Mouse (Mus musculus) c-Kit-positive CD71-negative TER-119-negative erythroid progenitor cells, embryonic 14.5 days (primary cell): ENCODE measurements around the gene Actr6.
"Not testable (repeated sequence)": the region's sequence is repeated elsewhere in the genome, so short reads cannot be mapped to it uniquely, and the experiment has no call there.

ENCODE experiments used
- DNase-seq: peaks from one replicate; pipeline ENCODE4 v3.0.0-alpha.2; 2013; ENCODE audit warnings: low read depth

The Actr6 gene

DNA sequence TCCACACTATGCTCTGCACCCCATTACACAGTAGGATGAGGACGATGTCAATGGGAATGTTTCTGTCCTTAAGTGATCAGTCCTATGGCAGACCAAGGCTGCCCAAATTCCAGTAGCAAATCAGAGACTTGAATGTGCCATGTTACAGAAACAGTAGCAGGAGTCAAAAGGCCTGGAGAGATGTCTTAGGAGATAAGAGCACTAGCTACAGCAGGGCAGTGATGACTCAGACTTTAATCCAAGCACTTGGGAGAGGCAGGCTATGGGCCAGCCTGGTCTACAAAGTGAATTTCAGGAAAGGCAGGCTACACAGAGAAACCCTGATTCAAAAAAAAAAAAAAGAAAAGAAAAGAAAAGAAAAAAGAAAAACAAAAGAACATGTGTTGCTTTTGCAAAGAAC lies 52.6 kb downstream of the Actr6 start:
- no peak for DNase-seq

DNA sequence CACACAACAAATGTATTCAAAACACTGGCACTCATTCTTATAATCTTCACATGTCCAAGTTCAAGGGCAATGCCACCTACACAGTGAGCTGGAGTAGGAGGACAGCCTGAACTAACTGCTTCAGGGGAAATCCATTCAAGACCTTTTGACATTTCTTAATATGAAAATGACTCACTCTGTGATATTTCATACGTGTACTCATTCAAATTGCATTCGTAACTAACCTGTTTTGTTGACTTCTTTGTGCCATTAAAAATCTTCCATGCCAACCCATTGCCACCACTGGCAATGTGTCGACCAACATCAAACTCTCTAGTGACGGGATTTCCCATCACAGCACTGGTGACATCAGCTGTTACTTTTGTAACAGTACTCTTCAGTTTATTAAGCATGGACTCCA lies 54.0 kb downstream of the Actr6 start:
- DNase-seq, result no peak

DNA sequence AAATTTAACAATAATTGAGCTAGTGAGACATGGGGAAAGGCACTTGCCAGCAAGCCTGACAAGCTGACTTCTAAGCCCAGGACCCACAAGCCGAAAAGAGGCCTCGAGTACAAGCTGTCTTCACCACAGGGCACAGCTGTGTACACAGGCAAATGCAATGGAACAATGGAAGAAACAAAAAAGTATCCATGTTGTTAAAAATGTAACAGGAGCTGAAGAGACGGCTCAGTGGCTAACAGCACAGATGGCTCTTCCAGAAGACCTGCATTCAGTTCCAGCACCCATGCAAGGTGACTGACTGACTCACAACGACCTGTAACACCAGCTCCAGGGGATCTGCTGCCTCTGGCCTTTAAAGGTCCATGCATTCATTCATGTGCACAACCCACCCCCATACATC lies 55.5 kb downstream of the Actr6 start:
- no peak for DNase-seq

DNA sequence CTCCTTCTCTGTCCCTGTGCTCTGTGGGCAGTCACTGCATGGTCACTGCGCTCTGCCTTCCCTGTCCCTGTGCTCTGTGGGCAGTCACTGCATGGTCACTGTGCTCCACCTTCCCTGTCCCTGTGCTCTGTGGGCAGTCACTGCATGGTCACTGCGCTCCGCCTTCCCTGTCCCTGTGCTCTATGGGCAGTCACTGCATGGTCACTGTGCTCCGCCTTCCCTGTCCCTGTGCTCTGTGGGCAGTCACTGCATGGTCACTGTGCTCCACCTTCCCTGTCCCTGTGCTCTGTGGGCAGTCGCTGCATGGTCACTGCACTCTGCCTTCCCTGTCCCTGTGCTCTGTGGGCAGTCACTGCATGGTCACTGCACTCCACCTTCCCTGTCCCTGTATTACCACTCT lies 61.7 kb downstream of the Actr6 start:
- not testable (repeated sequence) for DNase-seq

DNA sequence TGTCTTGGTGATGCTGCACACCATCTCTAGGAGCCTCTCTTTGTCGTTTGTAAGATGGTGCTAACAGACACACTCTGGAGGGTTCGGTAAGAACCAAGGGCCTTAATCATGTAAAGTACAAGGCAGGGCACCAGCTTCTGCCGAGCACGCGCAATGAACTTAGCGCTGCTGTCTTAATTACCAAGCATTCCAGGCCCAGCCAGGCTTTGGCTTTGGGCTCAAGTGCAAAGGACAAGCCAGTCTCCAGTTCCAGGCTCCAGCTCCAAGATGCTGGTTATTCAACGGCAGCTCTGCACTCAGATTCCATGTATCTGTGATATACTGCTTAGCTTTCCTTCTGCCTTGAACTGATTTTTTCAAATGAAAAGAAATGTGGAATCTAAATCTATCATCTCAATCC lies 64.5 kb downstream of the Actr6 start:
- DNase-seq, result no peak

DNA sequence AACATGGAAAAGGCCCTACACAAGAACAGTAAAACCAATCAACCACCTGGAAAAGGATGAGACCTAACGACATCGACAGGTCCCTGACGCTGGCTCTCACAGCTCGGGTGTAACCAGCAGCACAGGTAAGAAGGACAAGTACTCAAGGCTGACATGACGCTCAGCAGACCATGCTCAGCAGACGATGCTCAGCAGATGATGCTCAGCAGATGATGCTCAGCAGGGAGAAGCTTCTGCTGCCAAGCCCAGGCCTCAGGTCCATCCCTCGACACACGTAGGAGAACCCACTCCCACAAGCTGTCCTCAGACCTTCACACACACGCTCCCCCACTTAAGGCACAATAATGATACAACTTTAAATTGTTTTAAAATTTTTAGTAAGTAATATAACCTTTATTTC lies 66.4 kb downstream of the Actr6 start:
- DNase-seq, result no peak

DNA sequence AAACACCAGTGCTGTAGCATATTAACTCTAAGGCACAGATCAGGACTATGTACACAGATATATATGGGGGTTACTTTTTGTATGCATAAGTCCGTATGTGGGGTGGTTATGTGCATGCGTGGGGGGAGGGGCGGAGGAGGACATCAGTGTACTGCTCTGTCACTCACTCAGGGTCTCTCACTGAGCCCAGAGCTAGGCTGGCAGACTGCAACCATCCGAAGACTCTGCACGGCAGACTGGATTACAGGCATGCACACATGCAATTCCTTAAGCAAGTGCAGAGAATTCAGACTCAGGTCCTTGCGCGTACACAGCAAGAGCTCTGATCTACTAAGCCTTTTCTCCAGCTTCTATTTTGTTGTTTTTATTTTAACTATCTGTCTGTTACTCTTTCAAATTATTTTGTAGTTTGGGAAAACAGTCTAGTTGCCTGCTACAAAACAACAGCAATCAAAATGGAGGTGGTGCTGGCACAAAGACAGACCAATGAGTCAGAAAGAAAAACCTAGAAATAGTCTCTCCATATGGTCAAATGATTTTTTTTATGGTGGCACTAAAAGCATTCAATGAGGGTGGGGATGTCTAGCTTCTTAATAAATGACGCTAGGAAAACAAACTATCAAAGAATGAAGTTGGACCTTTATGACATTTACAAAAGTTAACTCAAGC lies 67.0 kb downstream of the Actr6 start:
- no peak for DNase-seq
